Mouse (Mus musculus) heart, embryonic 14.5 days (tissue): Measurements from ENCODE around the gene Ifngr1. TPM values are rescaled to one million over a fixed set of nuclear protein-coding genes. Genes with fewer than 3 reads are reported as not detected.

Experiments
- ATAC-seq: fragments of 200-750 bp; cut with Nextera tagmentation; 2 replicates; pipeline ENCODE4 v1.8.0; 2017; ENCODE audit warnings: low read depth, moderate TSS enrichment; ENCODE audit not compliant: insufficient number of reproducible peaks, insufficient read depth, low FRiP score
- H3K27ac ChIP-seq, 2 experiments: fragments of 200-500 bp in 1 of 2; fragments of 300-500 bp in 1 of 2; sonication (generic) in 1 of 2; replicated peaks in 1 of 2; 2 replicates each; pipeline ENCODE4 v1.5.1; 2012 to 2014; ENCODE audit warnings: low read depth in 2 of 2, low read length in 2 of 2, control low read depth in 1 of 2, mild to moderate bottlenecking in 1 of 2, mixed read lengths in 1 of 2; ENCODE audit not compliant: control insufficient read depth in 1 of 2, insufficient read depth in 1 of 2
- H3K27me3 ChIP-seq: fragments of 300-500 bp; sonication (generic); 2 replicates; pipeline ENCODE4 v1.6.1; 2014; ENCODE audit warnings: mild to moderate bottlenecking, low read length, control low read depth; ENCODE audit not compliant: control insufficient read depth, insufficient read depth
- H3K36me3 ChIP-seq: fragments of 300-500 bp; sonication (generic); 2 replicates; pipeline ENCODE4 v1.6.1; 2014; ENCODE audit warnings: mild to moderate bottlenecking, control low read depth, low read length, mixed read lengths; ENCODE audit not compliant: control insufficient read depth, insufficient read depth
- H3K4me1 ChIP-seq, 2 experiments: fragments of 200-500 bp in 1 of 2; fragments of 300-500 bp in 1 of 2; sonication (generic) in 1 of 2; 2 replicates each; pipeline ENCODE4 v1.6.1; 2012 to 2014; ENCODE audit warnings: low read length in 2 of 2, control low read depth in 1 of 2, mixed read lengths in 1 of 2; ENCODE audit not compliant: control insufficient read depth in 2 of 2, insufficient read depth in 2 of 2
- H3K4me2 ChIP-seq: fragments of 300-500 bp; sonication (generic); 2 replicates; pipeline ENCODE4 v1.6.1; 2014; ENCODE audit warnings: mild to moderate bottlenecking, low read length
- H3K4me3 ChIP-seq, 2 experiments: fragments of 200-500 bp in 1 of 2; fragments of 300-500 bp in 1 of 2; sonication (generic) in 1 of 2; 2 replicates each; pipeline ENCODE4 v1.5.1; 2012 to 2014; ENCODE audit warnings: low read length in 2 of 2, mild to moderate bottlenecking in 2 of 2, control low read depth in 1 of 2, low read depth in 1 of 2, moderate library complexity in 1 of 2; ENCODE audit not compliant: control insufficient read depth in 1 of 2, insufficient read depth in 1 of 2
- H3K9ac ChIP-seq: fragments of 300-500 bp; sonication (generic); 2 replicates; pipeline ENCODE4 v1.6.1; 2014; ENCODE audit warnings: mild to moderate bottlenecking, low read length
- H3K9me3 ChIP-seq: fragments of 300-500 bp; sonication (generic); 2 replicates; pipeline ENCODE4 v1.6.1; 2016; ENCODE audit warnings: low read length, control low read depth; ENCODE audit not compliant: control insufficient read depth
- WGBS: fragments of 180-500 bp; shearing (Covaris S2); extraction: QIAGEN DNeasy Blood & Tissue Kit; methylation state at CpG from one replicate; pipeline ENCODE4 v1.1.7; 2014; 5-methylcytosine and 5-hydroxymethylcytosine counted together
- polyA plus RNA-seq: library from polyadenylated mRNA; unstranded; fragments of >200 nt; fragmentation: Nextera tagmentation; extraction: Ambion mirVana; gene quantifications from 2 replicates; pipeline ENCODE4 v1.2.1, GENCODE M21; 2014

Ifngr1 gene
- 41.8 and 42.2 TPM in 2 replicates for polyA plus RNA-seq

GRCm38 (mm10) chr10:19591641-19592441 is at the start of gene Ifngr1:
Gene Ifngr1, plus strand, starts transcription at chr10:19591949.
- Histone ChIP-seq H3K9ac (peak within 1 kb of the TSS; percentile 92), H3K27ac (peak within 1 kb of the TSS; percentile 86 to 92), H3K4me3 (peak within 1 kb of the TSS; percentile 80 to 82), H3K4me2 (peak within 1 kb of the TSS; percentile 82), H3K36me3 (peaks cover 3% of the 10 kb centered on the region; the same call in 1 of the 2 replicates), H3K27me3 (no peaks in the 10 kb centered on the region), H3K4me1 (peaks cover 5 to 26% of the 10 kb centered on the region in 2 experiments; a peak in 3 of 4 replicates), H3K9me3 (no peaks in the 10 kb centered on the region)
- under 1% methylated on average over 51 of the region's 52 CpGs for WGBS
- ATAC-seq = peak; percentile 100

DNA sequence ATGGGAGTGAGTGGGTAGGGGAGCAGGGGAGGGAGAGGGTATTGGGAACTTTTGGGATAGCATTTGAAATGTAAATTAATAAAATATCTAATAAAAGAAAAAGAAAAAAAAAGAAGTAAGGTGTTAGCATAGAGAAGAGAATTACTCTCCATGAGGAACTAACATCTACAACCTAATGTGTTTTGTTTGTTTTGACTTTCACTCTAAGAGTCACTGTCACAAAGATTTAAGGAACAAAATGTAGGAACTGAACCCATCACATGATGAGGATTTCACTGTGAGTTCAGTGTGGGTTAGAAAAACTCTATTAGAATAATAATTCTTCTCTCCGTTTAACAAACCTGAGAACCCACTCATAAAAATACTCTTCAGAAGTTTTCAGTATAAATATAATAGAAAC is 44.9 kb upstream of the Ifngr1 start:
- Histone ChIP-seq H3K4me1 (no peaks in the 10 kb centered on the region), H3K4me2 (no peak overlapping the region), H3K4me3 (no peak overlapping the region), H3K27me3 (no peaks in the 10 kb centered on the region), H3K9ac (no peak overlapping the region), H3K36me3 (no peaks in the 10 kb centered on the region), H3K9me3 (no peaks in the 10 kb centered on the region), H3K27ac (no peak overlapping the region)
- 88% methylated on average over 1 of the region's 1 CpGs for WGBS
- ATAC-seq = no peak

DNA sequence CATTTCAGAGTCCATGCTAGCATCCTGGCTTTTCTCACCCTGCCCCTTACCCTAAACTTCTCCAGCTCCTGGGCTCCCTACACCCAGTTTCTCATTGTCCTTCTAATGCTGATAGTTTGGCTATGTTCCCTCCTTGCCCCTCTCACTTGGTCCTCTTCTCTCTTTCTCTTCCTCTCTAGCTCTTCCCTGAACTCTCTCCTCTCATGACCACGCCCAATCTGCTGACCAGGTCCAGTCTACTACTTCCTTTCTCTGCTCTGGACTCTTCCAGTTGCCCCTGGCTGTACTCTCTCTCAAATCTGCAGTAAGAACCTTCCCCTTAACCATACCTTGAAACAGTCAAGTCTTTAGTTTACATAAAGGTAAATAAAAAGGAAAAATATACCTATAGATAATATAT is 43.7 kb upstream of the Ifngr1 start:
- Histone ChIP-seq H3K27ac (no peak overlapping the region), H3K36me3 (no peaks in the 10 kb centered on the region), H3K9ac (no peak overlapping the region), H3K27me3 (no peaks in the 10 kb centered on the region), H3K9me3 (no peaks in the 10 kb centered on the region), H3K4me1 (no peaks in the 10 kb centered on the region), H3K4me3 (no peak overlapping the region), H3K4me2 (no peak overlapping the region)
- 68% methylated on average over 1 of the region's 1 CpGs for WGBS
- no peak for ATAC-seq

- 73% methylated on average over 2 of the region's 2 CpGs for WGBS
- Histone ChIP-seq H3K27me3 (no peaks in the 10 kb centered on the region), H3K27ac (no peak overlapping the region), H3K4me3 (no peak overlapping the region), H3K4me2 (no peak overlapping the region), H3K36me3 (no peaks in the 10 kb centered on the region), H3K9me3 (no peaks in the 10 kb centered on the region), H3K9ac (no peak overlapping the region), H3K4me1 (no peaks in the 10 kb centered on the region)
- ATAC-seq = no peak
Measured at GRCm38 (mm10) chr10:19548491-19548890, 43.3 kb upstream of the Ifngr1 start.

DNA sequence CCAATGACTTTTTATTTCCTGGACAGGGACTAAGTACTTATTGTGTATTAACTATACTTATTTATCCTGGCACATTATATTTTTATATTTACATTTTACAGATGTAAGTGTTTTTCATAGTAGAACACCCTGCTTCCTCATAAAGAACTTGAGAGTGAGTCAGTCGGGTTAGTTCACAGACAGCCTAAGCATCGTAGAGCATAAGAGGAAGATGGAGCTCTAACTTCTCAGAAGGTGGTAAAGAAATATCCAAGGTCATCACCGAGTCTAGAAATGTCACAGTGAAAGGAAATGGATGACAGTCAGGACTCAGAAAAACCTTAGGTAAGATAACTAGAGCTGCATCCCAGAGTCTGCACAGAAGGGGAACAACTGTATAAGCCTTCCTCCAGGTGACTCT is 40.2 kb upstream of the Ifngr1 start:
- Histone ChIP-seq H3K27me3 (no peaks in the 10 kb centered on the region), H3K4me3 (no peak overlapping the region), H3K9ac (no peak overlapping the region), H3K27ac (no peak overlapping the region), H3K9me3 (no peaks in the 10 kb centered on the region), H3K36me3 (no peaks in the 10 kb centered on the region), H3K4me2 (no peak overlapping the region), H3K4me1 (no peaks in the 10 kb centered on the region)
- WGBS = 85% methylated on average over 3 of the region's 3 CpGs
- ATAC-seq = no peak

GRCm38 (mm10) chr10:19553857-19554256 is 37.9 kb upstream of the Ifngr1 start:
- WGBS = 55% methylated on average over 2 of the region's 2 CpGs
- H3K36me3 ChIP-seq = no peaks in the 10 kb centered on the region
- ATAC-seq = no peak
- no peak overlapping the region for H3K27ac ChIP-seq
- no peaks in the 10 kb centered on the region for H3K9me3 ChIP-seq
- H3K27me3 ChIP-seq = no peaks in the 10 kb centered on the region
- no peak overlapping the region for H3K4me3 ChIP-seq
- no peak overlapping the region for H3K9ac ChIP-seq
- H3K4me2 ChIP-seq = no peak overlapping the region
- H3K4me1 ChIP-seq = no peaks in the 10 kb centered on the region

GRCm38 (mm10) chr10:19557696-19558095 is 34.1 kb upstream of the Ifngr1 start:
- ATAC-seq = no peak
- 88% methylated on average over 4 of the region's 4 CpGs for WGBS
- no peak overlapping the region for H3K4me2 ChIP-seq
- no peaks in the 10 kb centered on the region for H3K4me1 ChIP-seq
- no peaks in the 10 kb centered on the region for H3K27me3 ChIP-seq
- H3K4me3 ChIP-seq = no peak overlapping the region
- no peaks in the 10 kb centered on the region for H3K36me3 ChIP-seq
- no peaks in the 10 kb centered on the region for H3K9me3 ChIP-seq
- no peak overlapping the region for H3K9ac ChIP-seq
- H3K27ac ChIP-seq = no peak overlapping the region
